Mouse (Mus musculus): ENCODE measurements around the gene Mrpl51. TPM values are rescaled to one million over a fixed set of nuclear protein-coding genes. Genes with fewer than 3 reads are reported as not detected.

The Mrpl51 gene
- total RNA-seq, 2 experiments from 2014 or later: 16.4 to 54.4 TPM

DNA sequence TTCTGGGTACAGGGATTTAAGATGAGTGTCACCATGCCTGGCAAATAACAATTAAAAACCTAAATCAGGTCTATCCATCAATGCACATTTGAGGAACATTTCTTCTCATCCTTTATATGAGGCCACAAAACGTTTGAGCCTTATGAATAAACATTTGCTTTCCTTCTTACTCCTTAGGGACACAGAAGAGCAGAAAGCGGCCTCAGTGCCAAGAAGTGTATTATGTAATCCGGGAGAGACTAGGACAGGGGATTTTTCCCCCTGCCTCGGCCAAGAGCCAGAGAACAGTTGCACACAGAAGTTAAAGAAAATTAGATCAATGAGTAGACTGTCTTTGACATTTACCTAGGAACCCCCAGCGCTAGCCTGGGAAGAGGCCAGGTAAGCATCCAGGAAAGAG lies 9.5 kb upstream of the Mrpl51 start:
- ATAC-seq (replicated peaks; ENCODE audit: low FRiP score, poor library complexity, severe bottlenecking): no peak

DNA sequence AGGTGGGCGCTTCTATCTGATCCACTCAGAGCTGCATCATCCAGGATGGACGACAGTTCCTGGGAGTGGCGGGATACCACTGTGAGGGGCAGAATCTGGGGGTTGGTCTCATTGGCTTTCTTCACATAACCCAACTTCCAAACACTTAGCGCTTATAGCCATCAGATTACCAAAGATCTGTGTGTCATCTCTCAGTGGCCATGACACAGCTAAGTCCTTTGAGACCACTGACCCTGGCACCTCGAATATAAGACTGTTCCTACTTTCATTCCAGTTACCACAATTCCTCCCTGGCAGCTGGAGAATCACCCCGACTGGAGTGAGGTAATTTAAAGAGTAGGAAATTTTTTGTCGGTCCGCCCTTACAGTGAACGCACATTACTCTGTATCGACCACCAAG lies 5.4 kb upstream of the Mrpl51 start:
- no peak for ATAC-seq (replicated peaks; ENCODE audit: low FRiP score, poor library complexity, severe bottlenecking)

DNA sequence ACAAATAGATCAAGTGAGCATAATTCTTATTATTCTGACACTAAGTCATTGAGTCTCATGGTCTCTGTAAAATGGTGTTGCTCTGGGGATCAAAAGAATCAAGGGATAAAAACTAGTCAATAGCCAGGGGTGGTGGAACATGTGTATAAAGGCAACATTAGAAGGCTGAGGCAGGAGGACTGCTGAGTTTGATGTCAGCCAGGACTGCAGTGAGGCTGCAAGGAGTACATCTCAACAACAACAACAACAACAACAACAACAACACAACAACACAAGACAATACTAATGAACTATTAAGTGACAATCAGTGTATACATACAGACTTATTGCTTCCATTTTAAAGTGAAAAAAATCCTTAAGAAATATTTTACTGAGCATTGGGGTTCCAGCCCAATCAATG lies 785 bp upstream of the Mrpl51 start:
- ATAC-seq (replicated peaks; ENCODE audit: low FRiP score, poor library complexity, severe bottlenecking): no peak

DNA sequence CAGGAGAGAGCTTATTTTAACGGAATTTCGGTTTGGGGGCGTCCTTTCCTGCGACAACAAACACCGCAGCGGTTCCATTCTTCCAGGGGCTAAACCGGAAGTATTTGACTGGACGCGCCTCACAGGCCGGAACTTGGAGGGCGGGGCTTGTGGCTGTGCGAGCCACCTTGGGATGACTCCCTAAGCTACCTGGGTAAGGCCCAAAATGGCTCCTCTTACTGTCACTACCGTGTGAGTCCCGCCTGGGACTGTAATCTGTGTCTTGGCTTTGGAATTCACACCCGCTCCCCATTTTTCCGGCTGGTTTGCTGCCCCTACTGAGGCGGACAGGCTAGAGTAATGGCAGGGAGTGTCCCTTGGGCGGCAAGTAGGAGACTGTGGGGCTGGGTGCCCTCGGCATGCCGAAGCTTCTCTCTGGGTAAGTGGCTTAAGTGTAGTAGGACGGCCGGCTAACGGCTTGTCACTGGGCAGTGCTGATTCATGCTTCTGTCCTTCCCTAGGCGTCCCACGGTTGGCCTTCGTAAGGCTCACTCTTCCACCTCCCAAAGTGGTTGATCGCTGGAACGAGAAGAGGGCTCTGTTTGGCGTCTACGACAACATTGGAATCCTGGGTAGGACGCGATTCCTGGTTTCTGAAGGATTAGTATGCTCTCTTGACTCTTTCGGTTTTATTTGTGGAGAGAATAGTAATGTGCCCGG lies 564 bp downstream of the Mrpl51 start:
- peak; percentile 84 for ATAC-seq (replicated peaks; ENCODE audit: low FRiP score, poor library complexity, severe bottlenecking)

DNA sequence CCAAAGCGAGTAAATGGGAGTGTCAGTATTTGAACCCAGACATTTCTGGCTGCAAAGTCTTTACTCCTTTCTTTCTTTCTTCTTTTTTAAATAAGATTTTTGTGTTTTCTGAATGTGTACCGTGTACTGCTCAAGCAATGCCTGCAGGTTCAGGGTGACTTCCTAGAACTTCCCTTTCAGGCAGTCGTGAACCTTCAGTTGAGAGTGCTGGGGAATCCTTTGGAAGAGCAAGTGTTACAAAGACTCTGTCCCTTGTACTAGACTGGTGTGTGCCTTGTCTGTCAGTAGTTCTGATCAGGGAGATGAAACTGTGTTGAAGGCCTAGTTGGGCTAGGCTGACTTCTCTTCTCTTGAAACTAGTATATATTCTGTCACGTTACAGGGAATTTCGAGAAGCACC lies 1.2 kb downstream of the Mrpl51 start:
- no peak for ATAC-seq (replicated peaks; ENCODE audit: low FRiP score, poor library complexity, severe bottlenecking)

DNA sequence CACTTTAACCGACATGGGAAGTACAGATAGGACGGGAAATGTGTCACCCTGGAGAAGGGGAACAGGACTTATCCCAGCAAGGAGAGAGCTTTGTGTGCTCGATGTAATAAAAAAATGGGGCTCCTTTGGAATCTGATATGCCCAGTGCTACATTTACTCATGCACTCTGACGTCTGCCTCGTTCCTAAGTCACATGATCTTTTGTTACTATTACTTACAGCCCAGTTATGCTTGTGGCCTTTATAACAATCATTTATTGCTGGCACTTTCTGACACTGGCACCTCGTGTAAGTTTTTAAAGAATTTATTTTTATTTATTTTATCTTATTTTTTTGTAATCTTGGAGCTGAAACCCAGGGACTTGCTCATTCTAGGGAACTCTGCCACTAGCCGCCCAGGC lies 1.8 kb downstream of the Mrpl51 start:
- ATAC-seq (replicated peaks; ENCODE audit: low FRiP score, poor library complexity, severe bottlenecking): no peak

DNA sequence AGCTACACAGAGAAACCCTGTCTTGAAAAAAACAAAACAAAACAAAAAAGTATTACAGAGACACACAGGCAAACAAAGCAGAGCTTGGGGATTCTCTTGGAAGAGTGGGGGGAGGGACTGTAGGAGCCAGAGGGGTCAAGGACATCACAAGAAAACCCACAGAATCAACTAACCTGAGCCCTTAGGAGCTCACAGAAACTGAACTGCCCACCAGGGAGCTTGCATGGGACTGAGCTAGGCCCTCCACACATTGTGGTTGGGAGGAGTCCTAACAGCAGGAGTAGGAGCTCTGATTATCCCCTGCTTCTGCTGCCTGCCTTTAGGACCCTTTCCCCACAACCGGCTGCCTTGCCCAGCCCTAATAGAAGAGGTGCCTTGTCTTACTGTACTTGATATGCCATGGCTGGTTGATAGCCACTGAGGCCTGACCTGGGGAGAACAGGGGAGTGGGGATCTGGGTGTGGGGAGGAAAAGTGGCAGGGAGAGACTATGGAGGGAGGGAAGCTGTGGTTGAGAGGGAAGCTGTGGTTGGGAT lies 4.0 kb downstream of the Mrpl51 start:
- ATAC-seq (replicated peaks; ENCODE audit: low FRiP score, poor library complexity, severe bottlenecking): no peak

DNA sequence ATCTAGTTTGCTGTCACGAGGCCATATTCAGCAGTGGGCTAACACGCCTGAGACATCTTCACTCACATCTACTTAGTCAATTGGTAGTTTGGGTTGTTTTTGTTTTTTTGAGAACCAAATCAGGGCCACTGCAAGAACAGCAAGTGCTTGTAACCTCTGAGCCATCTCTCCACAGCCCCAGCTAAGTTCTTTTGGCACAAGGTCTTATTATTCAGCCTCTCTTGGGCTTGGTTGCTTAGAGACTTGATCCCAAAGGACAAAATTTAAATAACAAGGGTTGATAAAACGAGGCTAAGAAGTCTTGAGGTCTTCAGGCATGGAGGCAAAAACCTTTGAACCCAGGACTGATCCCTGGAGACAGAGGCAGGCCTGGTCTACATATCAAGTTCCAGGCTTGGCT lies 4.7 kb downstream of the Mrpl51 start:
- ATAC-seq (replicated peaks; ENCODE audit: low FRiP score, poor library complexity, severe bottlenecking): no peak

DNA sequence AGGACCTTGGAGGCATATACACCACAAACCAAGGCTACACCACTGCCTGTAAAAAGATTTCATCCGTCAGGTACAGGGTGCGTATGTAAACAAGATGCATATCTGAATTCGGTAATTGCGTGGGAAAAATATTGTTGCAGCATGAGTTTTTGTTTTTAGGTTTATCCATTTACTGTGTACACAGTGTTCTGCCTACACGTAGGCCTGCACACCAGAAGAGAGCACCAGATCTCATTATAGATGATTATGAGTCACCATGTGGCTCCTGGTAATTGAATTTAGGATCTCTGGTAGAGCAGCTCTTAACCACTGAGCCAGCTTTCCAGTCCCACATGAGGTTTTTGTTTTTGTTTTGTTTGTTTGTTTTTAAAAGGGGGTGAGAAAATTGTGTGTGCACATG lies 5.6 kb downstream of the Mrpl51 start:
- no peak for ATAC-seq (replicated peaks; ENCODE audit: low FRiP score, poor library complexity, severe bottlenecking)

DNA sequence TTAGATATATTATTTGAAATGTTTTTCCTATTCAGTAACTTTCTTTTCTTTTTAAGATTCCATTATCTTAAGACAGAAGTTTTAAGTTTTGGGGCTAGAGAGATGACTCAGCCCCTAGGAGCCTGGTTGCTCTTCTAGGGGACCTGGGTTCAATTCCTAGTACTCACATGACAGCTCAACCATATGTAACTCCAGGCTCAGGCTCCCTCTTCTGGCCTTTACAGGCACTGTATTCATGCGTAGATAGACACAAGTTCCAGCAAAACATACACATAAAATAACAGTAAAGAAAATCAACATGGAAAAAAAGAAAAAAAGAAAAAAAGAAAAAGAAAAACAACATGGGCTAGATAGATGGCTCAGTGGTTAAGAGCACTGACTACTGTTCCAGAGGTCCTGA lies 18.8 kb downstream of the Mrpl51 start:
- ATAC-seq (replicated peaks; ENCODE audit: low FRiP score, poor library complexity, severe bottlenecking): no peak

DNA sequence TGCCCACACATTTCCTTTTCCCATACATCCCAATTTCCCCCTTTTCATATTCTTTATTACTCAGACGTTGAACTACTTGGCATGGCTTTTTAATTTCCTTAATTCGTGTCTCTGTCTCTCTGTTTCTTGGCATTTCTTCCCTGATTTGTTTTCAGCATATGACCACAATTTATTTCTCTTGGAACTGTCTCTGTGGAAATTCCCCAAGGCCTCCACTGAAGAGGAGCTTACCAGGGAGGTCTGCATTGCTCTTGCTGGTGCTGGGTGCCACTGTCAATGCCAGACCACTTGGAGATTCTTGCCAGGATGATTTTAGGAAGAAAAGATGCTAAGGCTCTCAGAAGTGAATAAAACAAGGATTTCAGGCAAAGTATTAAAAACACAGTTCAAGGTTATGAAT lies 21.0 kb downstream of the Mrpl51 start:
- no peak for ATAC-seq (replicated peaks; ENCODE audit: low FRiP score, poor library complexity, severe bottlenecking)

DNA sequence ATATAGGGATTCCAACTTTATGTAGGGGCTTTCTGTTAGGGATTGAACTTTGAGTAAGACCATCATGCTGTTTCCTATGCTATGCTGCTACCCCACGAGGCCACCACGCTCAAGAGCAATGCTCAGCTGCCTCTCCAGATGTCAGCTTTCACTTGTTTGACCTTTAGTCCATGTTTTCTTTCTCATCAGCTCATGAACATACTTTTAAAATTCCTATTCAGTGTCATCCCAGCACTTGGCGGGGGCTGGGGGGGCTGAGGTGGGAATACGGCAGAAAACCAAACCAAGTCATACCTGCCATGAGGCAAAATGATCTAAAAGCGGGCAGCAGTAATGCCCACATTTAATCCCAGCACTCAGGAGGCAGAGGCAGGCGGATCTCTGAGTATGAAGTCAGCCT lies 21.5 kb downstream of the Mrpl51 start:
- no peak for ATAC-seq (replicated peaks; ENCODE audit: low FRiP score, poor library complexity, severe bottlenecking)

DNA sequence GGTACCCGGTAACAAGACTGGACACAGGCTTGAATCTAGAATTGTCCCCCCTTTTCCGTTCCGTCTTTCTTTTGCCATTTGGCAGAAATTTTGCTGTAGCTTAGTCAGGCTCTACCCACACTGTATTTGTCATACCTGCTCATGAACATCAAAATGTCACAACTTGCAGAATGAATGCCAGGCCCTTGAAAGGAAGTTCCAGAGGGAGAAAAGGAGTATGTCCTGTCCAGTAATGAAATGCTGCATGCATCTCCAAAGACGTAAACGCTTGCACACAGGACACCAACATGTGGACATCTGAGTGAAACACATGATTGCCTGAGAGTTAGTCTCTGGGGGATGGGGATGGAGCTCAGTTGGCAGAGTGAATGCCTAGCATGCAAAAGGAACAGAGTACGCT lies 22.1 kb downstream of the Mrpl51 start:
- no peak for ATAC-seq (replicated peaks; ENCODE audit: low FRiP score, poor library complexity, severe bottlenecking)

DNA sequence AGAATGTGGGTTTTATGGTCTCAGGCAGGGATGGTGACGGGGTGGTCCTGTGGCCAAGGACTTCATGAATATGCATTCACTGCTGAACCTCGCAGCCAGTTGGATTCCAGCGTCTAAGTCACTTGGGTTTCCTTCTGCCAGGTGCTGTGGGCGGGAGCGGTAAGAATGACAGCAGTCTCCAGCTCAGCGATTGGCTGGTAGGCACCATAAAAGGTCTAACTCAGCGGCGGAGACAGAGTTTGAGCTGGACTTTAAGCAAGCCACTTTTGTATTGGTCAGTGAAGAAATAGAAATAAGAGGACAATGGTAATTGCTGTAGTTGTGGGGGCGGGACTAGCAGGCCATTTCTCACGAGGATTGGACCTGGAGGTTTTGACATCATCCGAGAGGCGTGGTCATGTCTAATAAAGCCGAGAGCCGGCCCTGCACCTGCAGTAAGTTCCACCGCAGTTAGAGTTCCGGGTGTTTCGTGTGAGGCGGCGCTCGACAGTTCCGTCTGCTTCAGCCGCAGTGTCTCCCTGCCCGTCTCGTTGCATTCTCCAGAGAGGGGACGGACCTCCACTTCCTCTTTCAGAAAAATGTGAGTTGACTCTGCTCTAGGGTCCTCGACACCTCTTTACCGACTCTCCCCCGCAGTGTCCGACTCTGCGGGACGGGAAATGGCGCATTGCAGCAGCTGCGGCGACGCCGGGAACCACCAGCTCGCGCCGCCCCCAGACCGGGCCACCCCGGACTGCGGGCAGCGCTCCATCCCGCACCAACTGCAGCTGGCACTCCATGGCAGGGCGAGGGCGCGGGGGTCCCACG lies 23.8 kb downstream of the Mrpl51 start, which contains the start of gene Vamp1:
Vamp1 (plus strand) TSS at position 404 of the 807 bp plus-strand sequence.
- ATAC-seq (replicated peaks; ENCODE audit: low FRiP score, poor library complexity, severe bottlenecking): peak; percentile 97

DNA sequence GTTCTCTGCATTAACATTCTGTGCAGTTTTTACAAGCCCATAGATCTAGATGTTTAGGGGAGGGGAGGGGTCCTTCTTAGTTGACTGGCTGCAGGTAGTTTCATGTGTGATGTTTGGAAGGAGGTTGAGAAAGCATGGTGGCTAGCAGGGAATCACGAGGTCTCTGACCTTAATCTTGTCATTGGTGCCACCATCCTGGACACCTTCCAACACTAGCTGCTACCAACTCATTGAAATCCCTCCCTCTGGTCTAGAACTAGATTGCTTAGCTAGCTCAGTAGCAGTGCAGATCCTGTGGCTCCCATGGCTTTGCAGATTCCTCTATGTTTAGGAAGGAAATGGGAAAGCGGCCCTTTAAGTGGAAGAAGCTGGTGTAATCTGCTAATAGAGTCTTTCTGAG lies 25.3 kb downstream of the Mrpl51 start:
- ATAC-seq (replicated peaks; ENCODE audit: low FRiP score, poor library complexity, severe bottlenecking): no peak

DNA sequence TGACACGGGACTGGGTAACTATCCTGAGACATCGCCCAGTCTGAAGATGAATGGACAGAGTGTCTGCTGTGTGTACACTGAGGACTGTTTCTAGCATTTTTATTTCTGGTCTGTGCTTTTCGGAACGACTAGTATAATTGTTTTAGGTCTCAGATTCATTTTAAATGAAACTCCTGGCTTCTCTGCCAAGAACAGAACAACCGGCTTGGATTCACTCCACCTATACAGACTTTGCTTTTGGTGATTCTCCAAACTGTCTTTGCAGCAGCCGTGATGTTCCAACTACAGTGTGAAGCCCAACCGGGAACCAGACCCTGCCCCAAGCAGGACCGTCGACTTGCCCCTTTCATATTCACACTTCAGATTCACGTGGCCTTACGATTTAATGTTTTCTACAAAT lies 26.3 kb downstream of the Mrpl51 start:
- no peak for ATAC-seq (replicated peaks; ENCODE audit: low FRiP score, poor library complexity, severe bottlenecking)

DNA sequence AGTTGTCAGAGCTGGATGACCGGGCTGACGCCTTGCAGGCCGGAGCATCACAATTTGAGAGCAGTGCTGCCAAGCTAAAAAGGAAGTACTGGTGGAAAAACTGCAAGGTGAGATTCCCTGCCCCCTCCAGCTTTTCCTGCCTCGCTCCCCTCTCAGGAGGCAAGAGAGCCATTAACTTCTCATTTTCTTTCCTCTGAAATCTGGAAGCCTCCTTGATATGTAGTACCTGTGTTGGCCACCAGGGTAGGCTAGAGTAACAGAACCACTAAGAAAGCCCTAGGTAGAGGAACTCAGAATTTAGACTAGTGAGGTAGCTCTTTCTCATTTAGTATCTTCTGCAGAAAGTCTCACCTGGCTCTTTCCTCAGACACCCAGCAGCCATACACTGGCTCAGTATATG lies 27.4 kb downstream of the Mrpl51 start:
- ATAC-seq (replicated peaks; ENCODE audit: low FRiP score, poor library complexity, severe bottlenecking): no peak

DNA sequence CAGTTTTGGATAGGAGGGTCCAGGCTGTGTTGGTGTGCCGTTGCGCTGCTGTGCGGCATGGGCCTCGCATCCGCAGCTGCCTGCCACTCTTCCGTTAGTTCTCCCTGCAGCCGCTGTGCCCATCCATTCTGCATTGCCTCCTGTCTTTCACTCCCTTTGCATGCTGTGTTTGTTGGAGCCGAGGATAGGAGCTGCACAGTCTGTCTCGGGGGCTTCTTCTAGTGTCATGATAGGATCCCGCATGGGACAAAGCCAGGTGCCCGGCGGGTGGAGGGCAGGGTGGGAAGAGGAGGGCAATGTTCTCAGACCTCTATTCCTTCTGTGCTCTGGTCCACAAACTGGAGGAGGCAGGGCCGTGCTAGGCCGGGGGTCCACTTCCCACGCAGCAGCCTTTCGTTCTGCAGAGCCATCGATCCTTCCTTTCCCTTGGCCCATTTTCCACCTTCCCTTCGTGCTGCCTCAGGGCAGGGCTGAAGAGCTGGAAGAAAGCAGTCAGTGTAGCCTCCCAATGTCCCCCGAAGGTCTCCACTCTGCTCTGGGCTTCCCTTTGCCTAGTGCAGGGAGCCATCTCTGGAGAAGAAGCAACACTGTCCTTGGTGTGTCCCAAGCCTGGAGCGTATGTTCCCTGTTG lies 29.6 kb downstream of the Mrpl51 start:
- no peak for ATAC-seq (replicated peaks; ENCODE audit: low FRiP score, poor library complexity, severe bottlenecking)

DNA sequence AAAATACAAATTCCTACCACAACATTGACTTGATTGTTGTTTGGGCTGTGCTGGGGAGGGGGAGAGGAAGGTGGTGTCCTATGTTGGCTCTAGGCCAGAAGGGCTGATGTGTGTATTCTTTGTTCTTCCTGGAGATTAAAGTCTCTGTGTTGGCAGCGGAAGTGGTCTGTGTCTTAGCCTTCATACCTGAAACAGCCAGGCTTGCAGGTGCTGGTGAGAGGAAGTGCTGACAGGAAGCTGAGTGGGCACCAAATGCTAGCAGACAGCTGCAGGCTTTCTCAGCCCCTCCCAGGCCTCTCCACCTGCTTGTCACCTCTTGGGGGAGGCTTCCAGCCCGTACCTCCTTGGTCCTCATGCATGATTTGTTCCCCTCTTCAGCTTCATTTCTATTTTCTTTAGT lies 30.5 kb downstream of the Mrpl51 start:
- ATAC-seq (replicated peaks; ENCODE audit: low FRiP score, poor library complexity, severe bottlenecking): no peak

DNA sequence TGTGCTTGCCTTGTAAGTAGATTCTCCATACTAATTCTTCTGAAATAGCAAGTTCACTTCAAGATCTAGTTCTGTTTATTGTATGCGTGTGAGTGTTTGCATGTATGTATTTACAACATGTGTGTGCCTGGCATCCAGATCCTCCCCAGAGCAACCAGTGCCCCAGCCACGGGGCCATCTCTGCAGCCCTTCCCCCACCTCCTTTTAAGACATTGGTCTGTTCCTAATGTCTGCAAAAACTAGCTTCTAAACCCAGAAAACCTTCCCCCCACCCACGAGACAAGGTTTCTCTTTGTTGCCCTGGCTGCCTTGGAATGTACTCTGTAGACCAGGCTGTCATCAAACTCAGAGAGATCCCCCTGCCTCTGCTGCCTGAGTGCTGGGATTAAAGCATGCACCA lies 31.0 kb downstream of the Mrpl51 start:
- ATAC-seq (replicated peaks; ENCODE audit: low FRiP score, poor library complexity, severe bottlenecking): no peak
